Mouse (Mus musculus): ENCODE results near the gene Sult2a2.
"Not testable (repeated sequence)": the region's sequence is repeated elsewhere in the genome, so short reads cannot be mapped to it uniquely, and the experiment has no call there.

- TF ChIP-seq POLR2A (IDR thresholded peaks at IDR 0.05; ENCODE audit: borderline replicate concordance, low read depth, low read length); CTCF (IDR thresholded peaks at IDR 0.05; ENCODE audit: low read depth, low read length): not testable (repeated sequence)
Measured at GRCm38 (mm10) chr7:13733205-13733604, at the start of gene Sult2a2.
